Mouse (Mus musculus): ENCODE measurements around the gene Dnajc12. TPM values are rescaled to one million over a fixed set of nuclear protein-coding genes. Genes with fewer than 3 reads are reported as not detected.
A peak's percentile ranks its signal among the peaks of the same experiment; 100 is the strongest.
"Not testable (repeated sequence)": the region's sequence is repeated elsewhere in the genome, so short reads cannot be mapped to it uniquely, and the experiment has no call there.

Gene Dnajc12
- polyA plus RNA-seq, 1 experiment = 70.7 TPM

GRCm38 (mm10) chr10:63344751-63345150, 37.5 kb upstream of the Dnajc12 start:
- 98% methylated on average over 3 of the region's 3 CpGs for WGBS
- H3K36me3 ChIP-seq (ENCODE audit: control insufficient read depth, insufficient read depth, low read length) = no peaks in the 10 kb centered on the region
- no peaks in the 10 kb centered on the region for H3K27me3 ChIP-seq (replicated peaks; ENCODE audit: control insufficient read depth, insufficient read depth, low read length)
- no peaks in the 10 kb centered on the region for H3K4me1 ChIP-seq (ENCODE audit: control insufficient read depth, insufficient read depth, low read length)
- H3K27ac ChIP-seq (ENCODE audit: insufficient read depth, low read depth, low read length) = no peak overlapping the region
- H3K4me3 ChIP-seq (ENCODE audit: insufficient read depth, low read depth, low read length) = no peak overlapping the region
- no peak for TF ChIP-seq POLR2A (IDR thresholded peaks at IDR 0.05; ENCODE audit: low read depth, low read length)
- no peak for TF ChIP-seq CTCF (conservative IDR thresholded peaks at IDR 0.05; ENCODE audit: insufficient read depth, insufficient read length, low read depth, low read length)
- no peak for DNase-seq

DNA sequence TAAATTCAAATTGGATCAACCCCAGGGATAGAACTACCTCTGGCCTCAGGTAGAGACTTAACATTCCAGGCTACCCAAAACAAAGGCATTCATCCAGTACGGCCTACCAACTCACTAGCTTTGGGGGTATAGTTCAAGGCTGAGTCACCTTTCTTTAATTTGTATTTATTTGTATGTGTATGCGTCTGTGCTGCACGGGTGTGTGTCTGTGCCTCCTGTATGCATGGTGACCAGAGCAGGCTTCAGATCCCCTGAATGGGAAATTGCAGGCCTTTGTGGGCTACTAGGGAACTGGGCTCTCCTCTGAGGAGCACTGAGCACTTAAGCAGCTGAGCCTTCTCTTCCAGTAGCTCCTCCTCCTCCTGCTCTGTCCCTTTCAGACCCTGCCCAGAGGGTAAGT, 34.0 kb upstream of the Dnajc12 start:
- Histone ChIP-seq H3K27me3 (replicated peaks; ENCODE audit: control insufficient read depth, insufficient read depth, low read length) (no peaks in the 10 kb centered on the region), H3K36me3 (ENCODE audit: control insufficient read depth, insufficient read depth, low read length) (no peaks in the 10 kb centered on the region), H3K4me3 (ENCODE audit: insufficient read depth, low read depth, low read length) (no peak overlapping the region), H3K27ac (ENCODE audit: insufficient read depth, low read depth, low read length) (no peak overlapping the region), H3K4me1 (ENCODE audit: control insufficient read depth, insufficient read depth, low read length) (no peaks in the 10 kb centered on the region)
- DNase-seq = no peak
- TF ChIP-seq POLR2A (IDR thresholded peaks at IDR 0.05; ENCODE audit: low read depth, low read length) (no peak), CTCF (conservative IDR thresholded peaks at IDR 0.05; ENCODE audit: insufficient read depth, insufficient read length, low read depth, low read length) (no peak)
- WGBS = 71% methylated on average over 3 of the region's 3 CpGs

- no peaks in the 10 kb centered on the region for H3K27me3 ChIP-seq (replicated peaks; ENCODE audit: control insufficient read depth, insufficient read depth, low read length)
- 83% methylated on average over 7 of the region's 7 CpGs for WGBS
- H3K4me1 ChIP-seq (ENCODE audit: control insufficient read depth, insufficient read depth, low read length) = no peaks in the 10 kb centered on the region
- no peak overlapping the region for H3K27ac ChIP-seq (ENCODE audit: insufficient read depth, low read depth, low read length)
- no peak overlapping the region for H3K4me3 ChIP-seq (ENCODE audit: insufficient read depth, low read depth, low read length)
- H3K36me3 ChIP-seq (ENCODE audit: control insufficient read depth, insufficient read depth, low read length) = no peaks in the 10 kb centered on the region
- no peak for DNase-seq
- no peak for TF ChIP-seq POLR2A (IDR thresholded peaks at IDR 0.05; ENCODE audit: low read depth, low read length)
- no peak for TF ChIP-seq CTCF (conservative IDR thresholded peaks at IDR 0.05; ENCODE audit: insufficient read depth, insufficient read length, low read depth, low read length)
These were observed 31.6 kb upstream of the Dnajc12 start for GRCm38 (mm10) chr10:63350666-63351065.

GRCm38 (mm10) chr10:63351099-63351498, 31.1 kb upstream of the Dnajc12 start:
- not testable (repeated sequence) for H3K27ac ChIP-seq (ENCODE audit: insufficient read depth, low read depth, low read length); H3K4me1 ChIP-seq (ENCODE audit: control insufficient read depth, insufficient read depth, low read length); H3K4me3 ChIP-seq (ENCODE audit: insufficient read depth, low read depth, low read length); DNase-seq; H3K36me3 ChIP-seq (ENCODE audit: control insufficient read depth, insufficient read depth, low read length); H3K27me3 ChIP-seq (replicated peaks; ENCODE audit: control insufficient read depth, insufficient read depth, low read length)
- 80% methylated on average over 7 of the region's 7 CpGs for WGBS

- Histone ChIP-seq H3K27ac (ENCODE audit: insufficient read depth, low read depth, low read length) (no peak overlapping the region), H3K36me3 (ENCODE audit: control insufficient read depth, insufficient read depth, low read length) (no peaks in the 10 kb centered on the region), H3K4me3 (ENCODE audit: insufficient read depth, low read depth, low read length) (no peak overlapping the region), H3K27me3 (replicated peaks; ENCODE audit: control insufficient read depth, insufficient read depth, low read length) (no peaks in the 10 kb centered on the region), H3K4me1 (ENCODE audit: control insufficient read depth, insufficient read depth, low read length) (no peaks in the 10 kb centered on the region)
- DNase-seq = no peak
- TF ChIP-seq CTCF (conservative IDR thresholded peaks at IDR 0.05; ENCODE audit: insufficient read depth, insufficient read length, low read depth, low read length) = no peak
- no peak for TF ChIP-seq POLR2A (IDR thresholded peaks at IDR 0.05; ENCODE audit: low read depth, low read length)
- 80% methylated on average over 5 of the region's 5 CpGs for WGBS
These were observed 30.1 kb upstream of the Dnajc12 start for GRCm38 (mm10) chr10:63352111-63352510.

DNA sequence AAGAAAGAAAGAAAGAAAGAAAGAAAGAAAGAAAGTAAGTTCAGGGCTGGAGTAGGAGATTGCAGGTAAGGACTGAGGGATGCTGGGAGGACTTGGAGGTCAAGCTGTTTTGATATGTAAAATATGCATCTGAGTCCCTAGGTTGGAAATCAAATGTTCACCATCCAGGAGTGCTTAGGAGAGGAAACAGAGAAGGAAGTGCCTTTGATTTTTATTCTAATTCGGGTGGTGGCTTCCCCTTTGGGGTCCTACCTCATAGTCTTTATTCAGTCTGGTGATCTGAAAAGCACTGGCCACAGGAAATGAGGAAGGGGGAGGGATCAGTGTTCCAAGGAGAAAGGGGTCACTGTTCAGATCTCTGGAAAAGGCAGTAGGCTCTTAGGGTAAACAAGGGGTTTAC, 21.7 kb upstream of the Dnajc12 start:
- whole genome bisulfite sequencing = 66% methylated on average over 1 of the region's 1 CpGs

DNA sequence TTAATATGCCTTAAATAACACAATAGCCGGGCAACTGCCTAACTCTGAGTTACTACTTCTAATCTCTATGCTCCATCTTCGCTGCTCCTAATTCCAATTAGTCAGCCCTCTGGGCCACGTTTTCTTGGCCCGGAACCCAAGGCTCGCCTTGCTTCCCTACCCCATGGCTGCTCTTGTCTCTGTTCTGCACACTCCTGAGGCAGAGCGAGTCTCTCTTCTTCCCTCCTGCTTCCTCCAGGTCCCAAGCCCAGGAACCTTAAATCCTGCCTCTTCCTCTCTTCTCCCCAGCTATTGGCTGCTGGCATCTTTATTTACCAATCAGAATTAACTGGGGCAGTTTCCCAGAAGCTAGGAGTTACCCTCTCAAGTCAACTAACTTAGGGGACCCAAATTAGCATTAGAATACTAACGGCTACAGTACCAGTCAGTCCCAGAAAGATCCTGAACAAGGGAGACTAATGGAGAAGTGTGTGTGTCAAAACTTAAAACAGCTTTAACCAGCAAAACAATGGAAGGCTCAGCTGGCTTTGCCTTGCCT, 16.3 kb upstream of the Dnajc12 start:
- WGBS = 64% methylated on average over 7 of the region's 7 CpGs

More for the DNA sequence above, 21.7 kb upstream of the Dnajc12 start:
- no peak for DNase-seq
- H3K36me3 ChIP-seq (ENCODE audit: control insufficient read depth, insufficient read depth, low read length) = no peaks in the 10 kb centered on the region
- H3K27me3 ChIP-seq (replicated peaks; ENCODE audit: control insufficient read depth, insufficient read depth, low read length) = no peaks in the 10 kb centered on the region
- no peak for TF ChIP-seq CTCF (conservative IDR thresholded peaks at IDR 0.05; ENCODE audit: insufficient read depth, insufficient read length, low read depth, low read length)
- no peak for TF ChIP-seq POLR2A (IDR thresholded peaks at IDR 0.05; ENCODE audit: low read depth, low read length)
- H3K27ac ChIP-seq (ENCODE audit: insufficient read depth, low read depth, low read length) = no peak overlapping the region
- H3K4me1 ChIP-seq (ENCODE audit: control insufficient read depth, insufficient read depth, low read length) = no peaks in the 10 kb centered on the region
- no peak overlapping the region for H3K4me3 ChIP-seq (ENCODE audit: insufficient read depth, low read depth, low read length)

DNA sequence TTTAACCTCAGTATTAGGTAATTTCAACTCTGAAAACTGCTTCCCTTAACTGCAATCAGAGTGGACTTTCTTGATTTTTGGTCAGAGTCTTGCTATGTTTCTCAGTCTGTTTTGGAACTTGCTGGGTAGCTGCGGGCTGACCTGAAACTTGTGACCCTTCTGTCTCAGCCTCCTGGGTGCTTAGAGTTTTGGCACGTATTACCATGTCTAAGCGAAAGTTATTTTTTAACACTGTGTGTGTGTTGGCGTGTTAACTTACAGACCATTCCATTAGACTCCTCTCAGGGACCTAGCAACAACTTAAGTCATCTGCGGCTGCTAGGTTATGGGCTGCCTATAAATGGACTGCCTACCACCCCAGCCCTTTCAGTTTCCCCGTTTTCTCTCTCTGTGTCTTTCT, 14.9 kb upstream of the Dnajc12 start:
- no peak overlapping the region for H3K4me3 ChIP-seq (ENCODE audit: insufficient read depth, low read depth, low read length)
- no peak overlapping the region for H3K27ac ChIP-seq (ENCODE audit: insufficient read depth, low read depth, low read length)
- DNase-seq = peak; percentile 70
- TF ChIP-seq CTCF (conservative IDR thresholded peaks at IDR 0.05; ENCODE audit: insufficient read depth, insufficient read length, low read depth, low read length) (no peak), POLR2A (IDR thresholded peaks at IDR 0.05; ENCODE audit: low read depth, low read length) (no peak)
- no peaks in the 10 kb centered on the region for H3K36me3 ChIP-seq (ENCODE audit: control insufficient read depth, insufficient read depth, low read length)
- 59% methylated on average over 6 of the region's 6 CpGs for WGBS
- H3K4me1 ChIP-seq (ENCODE audit: control insufficient read depth, insufficient read depth, low read length) = no peaks in the 10 kb centered on the region
- no peaks in the 10 kb centered on the region for H3K27me3 ChIP-seq (replicated peaks; ENCODE audit: control insufficient read depth, insufficient read depth, low read length)

More for the DNA sequence above, 16.3 kb upstream of the Dnajc12 start:
- Histone ChIP-seq H3K27ac (ENCODE audit: insufficient read depth, low read depth, low read length) (no peak overlapping the region), H3K4me3 (ENCODE audit: insufficient read depth, low read depth, low read length) (no peak overlapping the region), H3K36me3 (ENCODE audit: control insufficient read depth, insufficient read depth, low read length) (no peaks in the 10 kb centered on the region), H3K27me3 (replicated peaks; ENCODE audit: control insufficient read depth, insufficient read depth, low read length) (no peaks in the 10 kb centered on the region), H3K4me1 (ENCODE audit: control insufficient read depth, insufficient read depth, low read length) (no peaks in the 10 kb centered on the region)
- no peak for DNase-seq
- no peak for TF ChIP-seq CTCF (conservative IDR thresholded peaks at IDR 0.05; ENCODE audit: insufficient read depth, insufficient read length, low read depth, low read length)
- no peak for TF ChIP-seq POLR2A (IDR thresholded peaks at IDR 0.05; ENCODE audit: low read depth, low read length)
